Mouse (Mus musculus): Measurements from ENCODE around the gene Btbd11. TPM values are rescaled to one million over a fixed set of nuclear protein-coding genes. Genes with fewer than 3 reads are reported as not detected.
A peak's percentile ranks its signal among the peaks of the same experiment; 100 is the strongest.

Gene Btbd11
- polyA plus RNA-seq, 1 experiment from 2014 or later: 28.7 TPM

- Histone ChIP-seq H3K9me3 (ENCODE audit: control insufficient read depth, low read length) (no peaks in the 10 kb centered on the region), H3K9ac (no peak overlapping the region), H3K4me1 (replicated peaks; ENCODE audit: control insufficient read depth, insufficient read depth, low read length) (no peaks in the 10 kb centered on the region), H3K4me3 (replicated peaks; ENCODE audit: low read length) (no peak overlapping the region), H3K36me3 (replicated peaks; ENCODE audit: control insufficient read depth, insufficient read depth) (no peaks in the 10 kb centered on the region; the same call in 1 of the 2 replicates), H3K27ac (no peak overlapping the region), H3K4me2 (replicated peaks) (no peak overlapping the region), H3K27me3 (ENCODE audit: control insufficient read depth, insufficient read depth, low read length) (no peaks in the 10 kb centered on the region)
- DNase-seq (ENCODE audit: low spot score) (no peak), ATAC-seq (ENCODE audit: low FRiP score) (no peak)
- 45% methylated on average over 7 of the region's 7 CpGs for WGBS
Measured at GRCm38 (mm10) chr10:85637580-85637979, 251.0 kb downstream of the Btbd11 start.

- ATAC-seq (ENCODE audit: low FRiP score): no peak
- no peak overlapping the region for H3K4me2 ChIP-seq (replicated peaks)
- DNase-seq (ENCODE audit: low spot score): no peak
- H3K27me3 ChIP-seq (ENCODE audit: control insufficient read depth, insufficient read depth, low read length): no peaks in the 10 kb centered on the region
- H3K4me1 ChIP-seq (replicated peaks; ENCODE audit: control insufficient read depth, insufficient read depth, low read length): no peaks in the 10 kb centered on the region
- no peak overlapping the region for H3K4me3 ChIP-seq (replicated peaks; ENCODE audit: low read length)
- WGBS: 74% methylated on average over 5 of the region's 5 CpGs
- H3K27ac ChIP-seq: no peak overlapping the region
- no peaks in the 10 kb centered on the region for H3K36me3 ChIP-seq (replicated peaks; ENCODE audit: control insufficient read depth, insufficient read depth)
- no peaks in the 10 kb centered on the region for H3K9me3 ChIP-seq (ENCODE audit: control insufficient read depth, low read length)
- no peak overlapping the region for H3K9ac ChIP-seq
Measured at GRCm38 (mm10) chr10:85638141-85638540, 251.5 kb downstream of the Btbd11 start.

GRCm38 (mm10) chr10:85639581-85639980 lies 253.0 kb downstream of the Btbd11 start:
- 94% methylated on average over 7 of the region's 7 CpGs for WGBS
- Histone ChIP-seq H3K4me3 (replicated peaks; ENCODE audit: low read length) (no peak overlapping the region), H3K36me3 (replicated peaks; ENCODE audit: control insufficient read depth, insufficient read depth) (no peaks in the 10 kb centered on the region), H3K9me3 (ENCODE audit: control insufficient read depth, low read length) (no peaks in the 10 kb centered on the region), H3K4me1 (replicated peaks; ENCODE audit: control insufficient read depth, insufficient read depth, low read length) (no peaks in the 10 kb centered on the region), H3K27me3 (ENCODE audit: control insufficient read depth, insufficient read depth, low read length) (no peaks in the 10 kb centered on the region), H3K9ac (no peak overlapping the region), H3K4me2 (replicated peaks) (no peak overlapping the region), H3K27ac (no peak overlapping the region)
- ATAC-seq (ENCODE audit: low FRiP score) (no peak), DNase-seq (ENCODE audit: low spot score) (no peak)

GRCm38 (mm10) chr10:85640408-85640807 lies 253.8 kb downstream of the Btbd11 start:
- Histone ChIP-seq H3K4me3 (replicated peaks; ENCODE audit: low read length) (no peak overlapping the region), H3K27ac (no peak overlapping the region), H3K9ac (no peak overlapping the region), H3K36me3 (replicated peaks; ENCODE audit: control insufficient read depth, insufficient read depth) (0 out of 2 replicates have a peak, but pooled peaks cover 6% of the 10 kb centered on the region), H3K27me3 (ENCODE audit: control insufficient read depth, insufficient read depth, low read length) (no peaks in the 10 kb centered on the region), H3K4me2 (replicated peaks) (no peak overlapping the region), H3K4me1 (replicated peaks; ENCODE audit: control insufficient read depth, insufficient read depth, low read length) (no peaks in the 10 kb centered on the region), H3K9me3 (ENCODE audit: control insufficient read depth, low read length) (no peaks in the 10 kb centered on the region)
- ATAC-seq (ENCODE audit: low FRiP score): no peak
- 85% methylated on average over 8 of the region's 8 CpGs for WGBS
- no peak for DNase-seq (ENCODE audit: low spot score)

GRCm38 (mm10) chr10:85645346-85645745 lies 258.7 kb downstream of the Btbd11 start:
- Histone ChIP-seq H3K36me3 (replicated peaks; ENCODE audit: control insufficient read depth, insufficient read depth) (peaks cover 15% of the 10 kb centered on the region; the same call in 1 of the 2 replicates), H3K4me3 (replicated peaks; ENCODE audit: low read length) (no peak overlapping the region), H3K27me3 (ENCODE audit: control insufficient read depth, insufficient read depth, low read length) (no peaks in the 10 kb centered on the region), H3K9me3 (ENCODE audit: control insufficient read depth, low read length) (no peaks in the 10 kb centered on the region), H3K27ac (no peak overlapping the region), H3K4me1 (replicated peaks; ENCODE audit: control insufficient read depth, insufficient read depth, low read length) (no peaks in the 10 kb centered on the region), H3K4me2 (replicated peaks) (no peak overlapping the region), H3K9ac (no peak overlapping the region)
- DNase-seq (ENCODE audit: low spot score) (no peak), ATAC-seq (ENCODE audit: low FRiP score) (no peak)
- WGBS: 76% methylated on average over 6 of the region's 6 CpGs

GRCm38 (mm10) chr10:85651706-85652105 lies 265.1 kb downstream of the Btbd11 start:
- 27% methylated on average over 7 of the region's 7 CpGs for WGBS
- Histone ChIP-seq H3K27ac (no peak overlapping the region), H3K9me3 (ENCODE audit: control insufficient read depth, low read length) (no peaks in the 10 kb centered on the region), H3K4me2 (replicated peaks) (no peak overlapping the region), H3K4me1 (replicated peaks; ENCODE audit: control insufficient read depth, insufficient read depth, low read length) (no peaks in the 10 kb centered on the region), H3K27me3 (ENCODE audit: control insufficient read depth, insufficient read depth, low read length) (no peaks in the 10 kb centered on the region), H3K9ac (no peak overlapping the region), H3K4me3 (replicated peaks; ENCODE audit: low read length) (no peak overlapping the region), H3K36me3 (replicated peaks; ENCODE audit: control insufficient read depth, insufficient read depth) (peaks cover 5% of the 10 kb centered on the region; the same call in 1 of the 2 replicates)
- ATAC-seq (ENCODE audit: low FRiP score): peak; percentile 82
- DNase-seq (ENCODE audit: low spot score): peak; percentile 80

GRCm38 (mm10) chr10:85655881-85656280 lies 269.3 kb downstream of the Btbd11 start:
- no peaks in the 10 kb centered on the region for H3K9me3 ChIP-seq (ENCODE audit: control insufficient read depth, low read length)
- no peak overlapping the region for H3K4me3 ChIP-seq (replicated peaks; ENCODE audit: low read length)
- H3K4me1 ChIP-seq (replicated peaks; ENCODE audit: control insufficient read depth, insufficient read depth, low read length): no peaks in the 10 kb centered on the region
- no peak overlapping the region for H3K9ac ChIP-seq
- H3K4me2 ChIP-seq (replicated peaks): no peak overlapping the region
- WGBS: 49% methylated on average over 4 of the region's 4 CpGs
- peaks cover 13% of the 10 kb centered on the region; the same call in 1 of the 2 replicates for H3K36me3 ChIP-seq (replicated peaks; ENCODE audit: control insufficient read depth, insufficient read depth)
- DNase-seq (ENCODE audit: low spot score) (peak; percentile 57), ATAC-seq (ENCODE audit: low FRiP score) (peak; percentile 49; the same call in 1 of the 2 replicates)
- no peaks in the 10 kb centered on the region for H3K27me3 ChIP-seq (ENCODE audit: control insufficient read depth, insufficient read depth, low read length)
- no peak overlapping the region for H3K27ac ChIP-seq

GRCm38 (mm10) chr10:85657886-85658285 lies 271.3 kb downstream of the Btbd11 start:
- no peak overlapping the region for H3K4me2 ChIP-seq (replicated peaks)
- no peaks in the 10 kb centered on the region for H3K4me1 ChIP-seq (replicated peaks; ENCODE audit: control insufficient read depth, insufficient read depth, low read length)
- H3K36me3 ChIP-seq (replicated peaks; ENCODE audit: control insufficient read depth, insufficient read depth): peaks cover 13% of the 10 kb centered on the region; the same call in 1 of the 2 replicates
- no peak overlapping the region for H3K4me3 ChIP-seq (replicated peaks; ENCODE audit: low read length)
- 94% methylated on average over 10 of the region's 10 CpGs for WGBS
- H3K27me3 ChIP-seq (ENCODE audit: control insufficient read depth, insufficient read depth, low read length): no peaks in the 10 kb centered on the region
- ATAC-seq (ENCODE audit: low FRiP score) (no peak), DNase-seq (ENCODE audit: low spot score) (no peak)
- no peak overlapping the region for H3K9ac ChIP-seq
- no peaks in the 10 kb centered on the region for H3K9me3 ChIP-seq (ENCODE audit: control insufficient read depth, low read length)
- no peak overlapping the region for H3K27ac ChIP-seq

- ATAC-seq (ENCODE audit: low FRiP score) (no peak), DNase-seq (ENCODE audit: low spot score) (no peak)
- H3K36me3 ChIP-seq (replicated peaks; ENCODE audit: control insufficient read depth, insufficient read depth): no peaks in the 10 kb centered on the region
- H3K9ac ChIP-seq: no peak overlapping the region
- no peak overlapping the region for H3K4me2 ChIP-seq (replicated peaks)
- no peaks in the 10 kb centered on the region for H3K9me3 ChIP-seq (ENCODE audit: control insufficient read depth, low read length)
- no peaks in the 10 kb centered on the region for H3K4me1 ChIP-seq (replicated peaks; ENCODE audit: control insufficient read depth, insufficient read depth, low read length)
- no peak overlapping the region for H3K27ac ChIP-seq
- no peak overlapping the region for H3K4me3 ChIP-seq (replicated peaks; ENCODE audit: low read length)
- no peaks in the 10 kb centered on the region for H3K27me3 ChIP-seq (ENCODE audit: control insufficient read depth, insufficient read depth, low read length)
- 83% methylated on average over 8 of the region's 8 CpGs for WGBS
Measured at GRCm38 (mm10) chr10:85673512-85673921, 286.9 kb downstream of the Btbd11 start.

GRCm38 (mm10) chr10:85678635-85679034 lies 292.0 kb downstream of the Btbd11 start:
- DNase-seq (ENCODE audit: low spot score) (peak; percentile 68), ATAC-seq (ENCODE audit: low FRiP score) (no peak)
- H3K4me1 ChIP-seq (replicated peaks; ENCODE audit: control insufficient read depth, insufficient read depth, low read length): no peaks in the 10 kb centered on the region
- no peak overlapping the region for H3K9ac ChIP-seq
- H3K27me3 ChIP-seq (ENCODE audit: control insufficient read depth, insufficient read depth, low read length): no peaks in the 10 kb centered on the region
- H3K4me3 ChIP-seq (replicated peaks; ENCODE audit: low read length): no peak overlapping the region
- H3K9me3 ChIP-seq (ENCODE audit: control insufficient read depth, low read length): no peaks in the 10 kb centered on the region
- H3K27ac ChIP-seq: no peak overlapping the region
- WGBS: 27% methylated on average over 4 of the region's 4 CpGs
- H3K4me2 ChIP-seq (replicated peaks): no peak overlapping the region
- H3K36me3 ChIP-seq (replicated peaks; ENCODE audit: control insufficient read depth, insufficient read depth): no peaks in the 10 kb centered on the region
